Mouse (Mus musculus) gastrocnemius, postnatal 14 days (tissue): ENCODE results near the gene Cilp. TPM values are rescaled to one million over a fixed set of nuclear protein-coding genes. Genes with fewer than 3 reads are reported as not detected.
"Not testable (repeated sequence)": the region's sequence is repeated elsewhere in the genome, so short reads cannot be mapped to it uniquely, and the experiment has no call there.

Experiments used
- DNase-seq: peaks from one replicate; pipeline ENCODE4 v3.0.0; 2021; ENCODE audit warnings: mixed read lengths
- intact Hi-C: fragments of 180-260 bp; cut with DNase I; formaldehyde crosslinking; loops from one replicate; pipeline ENCODE4 v1.15.1; 2025; ENCODE audit warnings: low total_unique reads
- total RNA-seq, 2 experiments: library from RNA; stranded (reverse); gene quantifications; 2 replicates each; pipeline ENCODE4 v1.2.3; 2021

Gene Cilp
- total RNA-seq, 2 experiments from 2014 or later: 63.1 to 122 TPM

GRCm38 (mm10) chr9:65288252-65288651 lies 23.3 kb downstream of the Cilp start:
- intact Hi-C loops: loop anchor here (10.0 kb wide), 1 partner anchor 153 kb away; no protein-coding TSS in a partner anchor
- not testable (repeated sequence) for DNase-seq

- no peak for DNase-seq
- intact Hi-C loops: loop anchor here (10.0 kb wide), 2 partner anchors 155 to 245 kb away; no protein-coding TSS in a partner anchor
Measured at GRCm38 (mm10) chr9:65289988-65290387, 25.0 kb downstream of the Cilp start.

GRCm38 (mm10) chr9:65292421-65292820 lies 27.4 kb downstream of the Cilp start:
- intact Hi-C loops: loop anchor here (10.0 kb wide), 1 partner anchor 248 kb away; no protein-coding TSS in a partner anchor
- DNase-seq: no peak

- DNase-seq: no peak
- intact Hi-C loops: loop anchor here (10.0 kb wide), 1 partner anchor 248 kb away; no protein-coding TSS in a partner anchor
Measured at GRCm38 (mm10) chr9:65293119-65293518, 28.1 kb downstream of the Cilp start.

- no peak for DNase-seq
- intact Hi-C loops: loop anchor here (10.0 kb wide), 1 partner anchor 249 kb away; no protein-coding TSS in a partner anchor
Measured at GRCm38 (mm10) chr9:65293580-65293972, 28.6 kb downstream of the Cilp start.

- intact Hi-C loops: loop anchor here (10.0 kb wide), 1 partner anchor 249 kb away; no protein-coding TSS in a partner anchor
Measured at GRCm38 (mm10) chr9:65293973-65294715, 29.2 kb downstream of the Cilp start, which contains the start of gene Clpx. TSS of gene Clpx (plus strand) at chr9:65294260.

GRCm38 (mm10) chr9:65294716-65295378 lies 29.9 kb downstream of the Cilp start:
- intact Hi-C loops: loop anchor here (10.0 kb wide), 1 partner anchor 250 kb away; no protein-coding TSS in a partner anchor
- no peak for DNase-seq

More at GRCm38 (mm10) chr9:65293973-65294715, 29.2 kb downstream of the Cilp start, which contains the start of gene Clpx:
- DNase-seq: peak; percentile 99

- DNase-seq: no peak
- intact Hi-C loops: loop anchor here (10.0 kb wide), 1 partner anchor 252 kb away; no protein-coding TSS in a partner anchor
Measured at GRCm38 (mm10) chr9:65297056-65297455, 32.1 kb downstream of the Cilp start.

GRCm38 (mm10) chr9:65298761-65299160 lies 33.8 kb downstream of the Cilp start:
- intact Hi-C loops: loop anchor here (10.0 kb wide), 1 partner anchor 254 kb away; no protein-coding TSS in a partner anchor

GRCm38 (mm10) chr9:65299650-65300049 lies 34.7 kb downstream of the Cilp start:
- DNase-seq: no peak
- intact Hi-C loops: loop anchor here (10.0 kb wide), 1 partner anchor 255 kb away; no protein-coding TSS in a partner anchor

More at GRCm38 (mm10) chr9:65298761-65299160, 33.8 kb downstream of the Cilp start:
- no peak for DNase-seq

- intact Hi-C loops: no loop called here
- no peak for DNase-seq
Measured at GRCm38 (mm10) chr9:65302327-65302983, 37.5 kb downstream of the Cilp start.

GRCm38 (mm10) chr9:65303586-65303985 lies 38.6 kb downstream of the Cilp start:
- intact Hi-C loops: no loop called here
- no peak for DNase-seq

- DNase-seq: no peak
- intact Hi-C loops: no loop called here
Measured at GRCm38 (mm10) chr9:65304300-65304699, 39.3 kb downstream of the Cilp start.

GRCm38 (mm10) chr9:65306672-65307071 lies 41.7 kb downstream of the Cilp start:
- intact Hi-C loops: no loop called here
- DNase-seq: no peak

GRCm38 (mm10) chr9:65308011-65308410 lies 43.0 kb downstream of the Cilp start:
- intact Hi-C loops: no loop called here
- no peak for DNase-seq

GRCm38 (mm10) chr9:65312669-65313357 lies 47.8 kb downstream of the Cilp start:
- intact Hi-C loops: no loop called here
- no peak for DNase-seq

- DNase-seq: no peak
- intact Hi-C loops: no loop called here
Measured at GRCm38 (mm10) chr9:65313846-65314245, 48.9 kb downstream of the Cilp start.

GRCm38 (mm10) chr9:65322255-65322900 lies 57.4 kb downstream of the Cilp start:
- intact Hi-C loops: no loop called here
- DNase-seq: no peak
